Mouse (Mus musculus) intestine, postnatal 0 days (tissue): ENCODE data around the gene Tor4a. TPM values are rescaled to one million over a fixed set of nuclear protein-coding genes. Genes with fewer than 3 reads are reported as not detected.

ENCODE experiments used
- ATAC-seq: fragments of 200-750 bp; cut with Nextera tagmentation; 2 replicates; pipeline ENCODE4 v1.8.0; 2017; ENCODE audit warnings: mild to moderate bottlenecking, moderate TSS enrichment, moderate library complexity
- H3K27ac ChIP-seq: fragments of 300-500 bp; sonication (generic); 2 replicates; pipeline ENCODE4 v1.5.1; 2014; ENCODE audit warnings: mild to moderate bottlenecking, low read depth, low read length, moderate library complexity
- H3K27me3 ChIP-seq: fragments of 300-500 bp; sonication (generic); replicated peaks from 2 replicates; pipeline ENCODE4 v1.6.1; 2014; ENCODE audit warnings: low read length, mixed read lengths; ENCODE audit not compliant: control insufficient read depth, insufficient read depth
- H3K36me3 ChIP-seq: fragments of 300-500 bp; sonication (generic); 2 replicates; pipeline ENCODE4 v1.6.1; 2014; ENCODE audit warnings: mild to moderate bottlenecking, moderate library complexity; ENCODE audit not compliant: control insufficient read depth, insufficient read depth
- H3K4me1 ChIP-seq: fragments of 300-500 bp; sonication (generic); replicated peaks from 2 replicates; pipeline ENCODE4 v1.6.1; 2014; ENCODE audit warnings: antibody characterized with exemption, low read length, mixed read lengths; ENCODE audit not compliant: control insufficient read depth, insufficient read depth
- H3K4me2 ChIP-seq: fragments of 300-500 bp; sonication (generic); replicated peaks from 2 replicates; pipeline ENCODE4 v1.6.1; 2014; ENCODE audit warnings: low read depth, mild to moderate bottlenecking, moderate library complexity
- H3K4me3 ChIP-seq: fragments of 300-500 bp; sonication (generic); 2 replicates; pipeline ENCODE4 v1.5.1; 2014; ENCODE audit warnings: low read depth, low read length
- H3K9ac ChIP-seq: fragments of 300-500 bp; sonication (generic); 2 replicates; pipeline ENCODE4 v1.6.1; 2014; ENCODE audit warnings: mild to moderate bottlenecking, low read depth, low read length
- H3K9me3 ChIP-seq: fragments of 300-500 bp; sonication (generic); 2 replicates; pipeline ENCODE4 v1.6.1; 2016; ENCODE audit warnings: mixed run types; ENCODE audit not compliant: control insufficient read depth
- CTCF ChIP-seq: sonication (generic); IDR thresholded peaks from 2 replicates; pipeline ENCODE4 v1.5.1; 2016; ENCODE audit warnings: low read depth, mild to moderate bottlenecking, control low read depth, antibody characterized with exemption, moderate library complexity
- WGBS: fragments of 180-500 bp; shearing (Covaris S2); extraction: QIAGEN DNeasy Blood & Tissue Kit; methylation state at CpG from one replicate; pipeline ENCODE4 v1.1.7; 2014; 5-methylcytosine and 5-hydroxymethylcytosine counted together
- polyA plus RNA-seq: library from polyadenylated mRNA; unstranded; fragments of >200 nt; fragmentation: Nextera tagmentation; extraction: Ambion mirVana; gene quantifications from 2 replicates; pipeline ENCODE4 v1.2.1, GENCODE M21; 2015

Gene Tor4a
- polyA plus RNA-seq, 1 experiment from 2014 or later: 12.6 TPM

DNA sequence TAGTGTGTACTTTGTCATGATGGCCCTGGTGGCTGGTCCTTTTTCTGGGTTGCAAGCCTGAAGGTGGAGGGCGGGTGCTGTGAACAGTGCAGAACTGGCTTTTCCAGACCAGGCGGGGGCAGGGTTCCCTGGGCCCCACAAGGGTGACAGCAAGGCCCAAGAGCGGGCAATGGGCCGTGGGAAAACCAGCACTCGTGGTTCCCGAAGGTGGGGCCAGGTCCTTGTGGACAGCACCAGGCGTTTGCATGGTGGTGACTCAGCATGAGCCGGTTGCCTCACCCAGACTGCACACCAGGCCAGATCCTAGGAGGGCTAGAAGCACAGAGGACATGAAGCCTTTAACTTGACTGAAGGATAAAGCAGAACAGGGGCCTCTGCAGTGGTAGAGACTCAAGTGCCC lies 24.1 kb downstream of the Tor4a start:
- ATAC-seq: peak; percentile 78
- peak overlapping the region; percentile 32 for H3K4me2 ChIP-seq
- TF ChIP-seq CTCF: peak; percentile 53
- 25% methylated on average over 8 of the region's 8 CpGs for WGBS
- peak overlapping the region; percentile 78 for H3K27ac ChIP-seq
- H3K9ac ChIP-seq: no peak overlapping the region
- no peaks in the 10 kb centered on the region for H3K9me3 ChIP-seq
- H3K4me3 ChIP-seq: no peak overlapping the region
- no peaks in the 10 kb centered on the region for H3K27me3 ChIP-seq
- H3K36me3 ChIP-seq: no peaks in the 10 kb centered on the region
- H3K4me1 ChIP-seq: peaks cover 34% of the 10 kb centered on the region

DNA sequence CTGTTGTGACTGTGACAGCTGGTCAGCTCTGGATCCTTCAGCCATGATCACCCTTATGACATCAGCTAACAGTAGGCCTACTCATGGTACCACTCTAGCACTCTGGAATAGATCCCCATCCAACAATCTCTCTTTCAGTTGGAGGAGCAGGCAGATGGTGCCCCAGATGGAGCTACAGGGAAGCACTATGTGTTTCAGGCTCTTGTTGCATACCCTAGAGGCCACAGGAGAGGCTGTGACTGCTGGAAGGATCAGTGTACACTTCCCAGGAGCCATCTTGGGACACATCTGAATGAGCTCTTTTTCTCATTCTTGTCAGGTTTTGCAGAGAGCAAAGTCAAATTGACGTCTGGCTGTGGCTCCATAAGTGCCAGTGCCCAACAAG lies 24.9 kb downstream of the Tor4a start:
- Histone ChIP-seq H3K4me3 (no peak overlapping the region), H3K27me3 (no peaks in the 10 kb centered on the region), H3K27ac (no peak overlapping the region), H3K4me2 (no peak overlapping the region), H3K36me3 (no peaks in the 10 kb centered on the region), H3K4me1 (peaks cover 41% of the 10 kb centered on the region), H3K9me3 (no peaks in the 10 kb centered on the region), H3K9ac (no peak overlapping the region)
- WGBS: 48% methylated on average over 1 of the region's 1 CpGs
- no peak for TF ChIP-seq CTCF
- no peak for ATAC-seq

- H3K27ac ChIP-seq: no peak overlapping the region
- ATAC-seq: no peak
- no peaks in the 10 kb centered on the region for H3K36me3 ChIP-seq
- peaks cover 38% of the 10 kb centered on the region for H3K4me1 ChIP-seq
- no peaks in the 10 kb centered on the region for H3K27me3 ChIP-seq
- WGBS: 82% methylated on average over 6 of the region's 6 CpGs
- H3K9me3 ChIP-seq: no peaks in the 10 kb centered on the region
- TF ChIP-seq CTCF: no peak
- H3K4me3 ChIP-seq: no peak overlapping the region
- no peak overlapping the region for H3K9ac ChIP-seq
- no peak overlapping the region for H3K4me2 ChIP-seq
Observed at GRCm38 (mm10) chr2:25171101-25171768, 25.5 kb downstream of the Tor4a start.

DNA sequence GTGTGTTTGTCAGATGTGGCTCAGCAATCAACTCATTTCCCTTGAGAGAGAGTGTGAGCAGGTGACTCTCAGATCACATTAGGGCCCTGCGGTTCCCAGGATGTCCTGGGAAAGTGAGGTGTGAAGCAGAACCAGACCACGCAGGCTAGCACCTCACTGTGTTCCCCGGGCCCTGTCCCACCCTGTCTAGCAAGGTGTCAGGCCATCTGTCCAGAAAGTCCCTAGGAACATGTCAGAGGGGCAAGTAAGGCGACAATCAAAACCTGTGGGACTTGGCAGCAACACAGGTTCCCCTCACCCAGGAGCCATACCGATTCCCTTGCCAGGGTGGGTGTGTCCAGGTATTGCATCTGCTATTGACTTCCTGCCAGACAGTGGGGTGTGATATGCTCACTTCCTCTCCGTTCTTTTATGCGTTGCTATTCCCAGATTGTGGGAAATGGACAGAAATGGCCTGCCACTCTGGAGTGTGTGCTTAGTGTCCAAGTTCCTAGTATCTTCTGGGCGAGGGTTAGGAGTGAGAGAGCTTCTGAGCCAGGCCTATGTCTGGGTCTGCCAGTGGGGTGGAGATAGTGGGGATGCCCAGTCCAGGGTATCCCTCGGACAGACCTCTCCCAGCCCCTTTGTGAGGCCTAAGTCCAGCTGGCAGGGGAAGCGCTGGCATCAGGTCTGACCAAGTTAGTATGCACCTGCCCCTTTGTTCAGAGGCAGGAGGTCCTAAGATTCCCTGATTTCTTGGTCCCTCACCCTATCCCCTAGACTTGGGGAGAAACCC lies 26.2 kb downstream of the Tor4a start:
- Histone ChIP-seq H3K4me3 (no peak overlapping the region), H3K27me3 (no peaks in the 10 kb centered on the region), H3K9ac (no peak overlapping the region), H3K4me2 (no peak overlapping the region), H3K9me3 (no peaks in the 10 kb centered on the region), H3K4me1 (peaks cover 31% of the 10 kb centered on the region), H3K27ac (no peak overlapping the region; the same call in 1 of the 2 replicates), H3K36me3 (no peaks in the 10 kb centered on the region)
- whole genome bisulfite sequencing: 54% methylated on average over 10 of the region's 10 CpGs
- TF ChIP-seq CTCF: no peak
- no peak for ATAC-seq

GRCm38 (mm10) chr2:25169778-25170177 lies 26.9 kb downstream of the Tor4a start:
- no peak for TF ChIP-seq CTCF
- Histone ChIP-seq H3K36me3 (no peaks in the 10 kb centered on the region), H3K27me3 (no peaks in the 10 kb centered on the region), H3K4me2 (no peak overlapping the region), H3K9ac (no peak overlapping the region), H3K4me1 (peaks cover 27% of the 10 kb centered on the region), H3K27ac (no peak overlapping the region), H3K4me3 (no peak overlapping the region), H3K9me3 (no peaks in the 10 kb centered on the region)
- 54% methylated on average over 5 of the region's 5 CpGs for WGBS
- ATAC-seq: no peak

- TF ChIP-seq CTCF: no peak
- Histone ChIP-seq H3K4me1 (peaks cover 20% of the 10 kb centered on the region), H3K4me2 (peak overlapping the region; percentile 85), H3K9me3 (no peaks in the 10 kb centered on the region), H3K9ac (peak overlapping the region; percentile 35; the same call in 1 of the 2 replicates), H3K36me3 (no peaks in the 10 kb centered on the region), H3K27ac (peak overlapping the region; percentile 61; the same call in 1 of the 2 replicates), H3K4me3 (peak overlapping the region; percentile 36; the same call in 1 of the 2 replicates), H3K27me3 (no peaks in the 10 kb centered on the region)
- WGBS: 23% methylated on average over 2 of the region's 2 CpGs
- no peak for ATAC-seq
Observed at GRCm38 (mm10) chr2:25168665-25168978, 28.1 kb downstream of the Tor4a start.
